Comparison of ENCODE assay signal across 1 mouse cellular context in the genomic region with DNA sequence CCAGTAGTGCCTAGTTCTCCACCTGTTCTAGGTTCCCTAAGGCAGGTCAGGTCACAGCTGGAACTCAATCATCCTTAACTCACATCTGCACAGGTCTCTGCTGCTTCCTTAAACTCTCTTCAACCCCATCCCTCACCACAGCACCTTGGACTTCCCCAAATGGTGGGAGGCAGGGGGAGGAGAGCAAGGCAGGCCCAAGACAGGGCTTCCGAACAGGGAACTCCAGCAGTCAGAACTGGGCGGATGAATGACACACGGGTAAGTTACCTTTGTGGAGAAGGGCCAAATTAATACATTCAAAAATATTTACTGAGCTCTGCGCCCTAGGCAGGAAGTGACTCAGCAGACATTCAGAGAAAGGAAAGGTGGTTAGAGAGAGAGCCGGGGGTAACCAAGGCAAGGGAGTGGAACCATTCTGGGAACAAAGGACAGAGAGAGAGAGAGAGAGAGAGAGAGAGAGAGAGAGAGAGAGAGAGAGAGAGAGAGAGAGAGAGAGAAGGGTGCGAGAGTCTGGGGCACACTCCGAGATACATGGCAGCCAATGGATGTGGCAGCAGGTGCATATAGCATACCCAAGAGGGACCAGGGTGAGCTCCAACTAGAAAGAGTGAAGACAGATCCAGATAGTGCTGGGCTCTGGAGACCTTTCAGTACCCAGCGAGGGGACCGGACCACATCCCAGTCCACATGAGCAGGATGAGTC.
TF ChIP-seq lines count a peak whose summit lies in the region.

No protein-coding gene starts in this region.

TF ChIP-seq in MEL, 35 proteins besides CTCF, POLR2A, EP300 and RAD21 (continued from another document):
- TF ChIP-seq POLR2AphosphoS2 (IDR thresholded peaks at IDR 0.05; ENCODE audit: low read length): no peak
- TF ChIP-seq MAFK (IDR thresholded peaks at IDR 0.05; ENCODE audit: borderline replicate concordance, low read depth, low read length): no peak
- no peak for TF ChIP-seq MYC (IDR thresholded peaks at IDR 0.05; ENCODE audit: low read depth, low read length)
- no peak for TF ChIP-seq MEF2A (IDR thresholded peaks at IDR 0.05; ENCODE audit: extremely low read depth, insufficient replicate concordance, low read depth, low read length, poor library complexity, severe bottlenecking)
- TF ChIP-seq ETS1 (IDR thresholded peaks at IDR 0.05; ENCODE audit: low read depth, low read length): peak; percentile 61
- no peak for TF ChIP-seq BHLHE40 (IDR thresholded peaks at IDR 0.05; ENCODE audit: borderline replicate concordance, low read depth, low read length)
- TF ChIP-seq GATA1 (IDR thresholded peaks at IDR 0.05; ENCODE audit: low read depth, low read length): 0 out of 2 replicates have a peak, but pooled peaks have one; percentile 5
